Mouse (Mus musculus): ENCODE data around the gene Rogdi. TPM values are rescaled to one million over a fixed set of nuclear protein-coding genes. Genes with fewer than 3 reads are reported as not detected.

The Rogdi gene
- polyA plus RNA-seq, 1 experiment from 2014 or later: 101 TPM

DNA sequence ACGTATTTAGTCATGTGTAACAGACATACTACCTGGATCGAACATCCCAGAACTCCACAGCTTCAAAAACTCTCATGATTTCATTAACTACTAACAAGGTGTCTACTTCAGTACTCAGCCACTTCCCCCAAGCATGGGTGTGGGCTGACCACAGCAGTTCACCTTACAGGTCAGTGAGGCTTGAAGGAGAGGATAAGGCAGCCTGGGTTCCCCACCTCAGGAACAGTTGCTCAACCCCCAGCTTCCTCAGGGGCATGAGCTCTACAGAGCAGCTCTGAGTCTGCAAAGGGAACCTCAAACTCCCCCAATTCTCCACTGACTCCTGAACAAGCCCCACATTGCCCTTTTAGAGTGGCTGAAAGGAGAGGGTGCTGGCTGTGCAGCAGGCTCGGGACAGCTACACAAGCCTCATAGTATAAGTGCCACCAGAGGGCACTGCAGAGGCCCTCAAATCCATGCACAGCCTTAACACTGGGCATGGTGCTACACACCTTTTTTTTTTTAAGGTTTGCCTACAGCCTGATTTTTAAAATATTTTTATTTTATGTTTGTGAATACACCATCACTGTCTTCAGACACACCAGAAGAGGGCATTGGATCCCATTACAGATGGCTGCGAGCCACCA, 33.5 kb downstream of the Rogdi start:
- no peaks in the 10 kb centered on the region for H3K4me1 ChIP-seq
- no peak overlapping the region for H3K9ac ChIP-seq
- no peak overlapping the region for H3K4me3 ChIP-seq (replicated peaks)
- no peak overlapping the region for H3K4me2 ChIP-seq
- no peak overlapping the region for H3K27ac ChIP-seq
- WGBS: 75% methylated on average over 4 of the region's 4 CpGs
- H3K27me3 ChIP-seq: no peaks in the 10 kb centered on the region
- no peaks in the 10 kb centered on the region for H3K36me3 ChIP-seq
- no peaks in the 10 kb centered on the region for H3K9me3 ChIP-seq (replicated peaks)
- peak; percentile 75 for ATAC-seq (replicated peaks; ENCODE audit: low FRiP score)

DNA sequence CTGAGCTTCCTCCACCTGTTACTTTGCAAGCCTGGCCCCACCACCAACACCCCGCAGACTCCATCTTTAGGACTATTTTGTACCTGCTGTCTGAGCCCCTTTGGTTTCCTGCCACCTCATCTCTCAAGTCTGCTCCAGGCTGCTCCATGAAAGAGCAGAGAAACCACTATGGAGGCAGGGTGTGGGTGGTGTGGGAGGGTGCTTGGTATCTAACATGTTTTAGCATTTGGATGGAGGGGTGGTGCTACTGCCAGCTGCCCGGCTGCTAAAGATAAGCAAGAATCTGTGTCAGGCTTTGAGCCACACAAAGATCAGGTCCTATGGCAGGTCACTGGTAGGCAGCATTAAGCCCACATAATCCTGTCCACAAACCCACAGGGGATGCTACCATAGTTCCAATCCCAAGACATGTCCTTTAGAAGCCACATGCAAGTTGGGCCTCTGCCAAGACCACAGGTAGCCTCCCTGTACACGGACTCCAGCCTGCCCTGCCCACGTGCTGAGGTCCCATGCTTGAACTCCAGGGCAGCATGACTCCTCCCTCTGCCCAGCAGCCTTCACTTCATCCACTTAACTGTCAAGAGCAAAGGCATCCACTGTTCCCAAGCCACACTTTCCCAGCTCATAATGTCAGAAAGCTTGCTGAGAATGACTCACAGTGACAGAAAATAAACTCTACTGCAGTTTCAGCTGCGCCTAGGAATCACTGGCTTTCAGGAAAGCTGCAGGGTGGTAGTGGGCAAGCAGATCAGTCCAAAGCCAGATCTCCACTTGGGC, 34.9 kb downstream of the Rogdi start:
- no peaks in the 10 kb centered on the region for H3K4me1 ChIP-seq
- H3K27ac ChIP-seq: no peak overlapping the region
- WGBS: 60% methylated on average over 5 of the region's 5 CpGs
- H3K4me2 ChIP-seq: no peak overlapping the region
- no peaks in the 10 kb centered on the region for H3K36me3 ChIP-seq
- H3K27me3 ChIP-seq: no peaks in the 10 kb centered on the region
- no peak overlapping the region for H3K9ac ChIP-seq
- ATAC-seq (replicated peaks; ENCODE audit: low FRiP score): no peak
- H3K4me3 ChIP-seq (replicated peaks): no peak overlapping the region
- no peaks in the 10 kb centered on the region for H3K9me3 ChIP-seq (replicated peaks)

GRCm38 (mm10) chr16:4976180-4976579, 37.2 kb downstream of the Rogdi start:
- ATAC-seq (replicated peaks; ENCODE audit: low FRiP score): no peak
- Histone ChIP-seq H3K9ac (no peak overlapping the region), H3K9me3 (replicated peaks) (no peaks in the 10 kb centered on the region), H3K27me3 (no peaks in the 10 kb centered on the region), H3K4me1 (no peaks in the 10 kb centered on the region), H3K4me2 (no peak overlapping the region), H3K4me3 (replicated peaks) (no peak overlapping the region), H3K27ac (no peak overlapping the region), H3K36me3 (no peaks in the 10 kb centered on the region)
- WGBS: 68% methylated on average over 2 of the region's 2 CpGs

GRCm38 (mm10) chr16:4974521-4974920, 38.8 kb downstream of the Rogdi start:
- Histone ChIP-seq H3K4me2 (no peak overlapping the region), H3K9ac (no peak overlapping the region), H3K4me3 (replicated peaks) (no peak overlapping the region), H3K27me3 (no peaks in the 10 kb centered on the region), H3K27ac (no peak overlapping the region), H3K4me1 (no peaks in the 10 kb centered on the region), H3K36me3 (no peaks in the 10 kb centered on the region), H3K9me3 (replicated peaks) (no peaks in the 10 kb centered on the region)
- WGBS: 91% methylated on average over 5 of the region's 5 CpGs
- no peak for ATAC-seq (replicated peaks; ENCODE audit: low FRiP score)

GRCm38 (mm10) chr16:4971626-4972025, 41.7 kb downstream of the Rogdi start:
- H3K27ac ChIP-seq: no peak overlapping the region
- H3K36me3 ChIP-seq: no peaks in the 10 kb centered on the region
- no peaks in the 10 kb centered on the region for H3K4me1 ChIP-seq
- no peaks in the 10 kb centered on the region for H3K9me3 ChIP-seq (replicated peaks)
- H3K27me3 ChIP-seq: no peaks in the 10 kb centered on the region
- no peak overlapping the region for H3K4me3 ChIP-seq (replicated peaks)
- H3K9ac ChIP-seq: no peak overlapping the region
- ATAC-seq (replicated peaks; ENCODE audit: low FRiP score): no peak
- H3K4me2 ChIP-seq: no peak overlapping the region
- WGBS: 75% methylated on average over 4 of the region's 4 CpGs

GRCm38 (mm10) chr16:4969055-4969843, 44.1 kb downstream of the Rogdi start:
- no peaks in the 10 kb centered on the region for H3K36me3 ChIP-seq
- 80% methylated on average over 5 of the region's 5 CpGs for WGBS
- no peaks in the 10 kb centered on the region for H3K27me3 ChIP-seq
- H3K4me1 ChIP-seq: peaks cover 5% of the 10 kb centered on the region
- no peaks in the 10 kb centered on the region for H3K9me3 ChIP-seq (replicated peaks)
- H3K4me3 ChIP-seq (replicated peaks): no peak overlapping the region
- no peak for ATAC-seq (replicated peaks; ENCODE audit: low FRiP score)
- no peak overlapping the region for H3K4me2 ChIP-seq
- no peak overlapping the region for H3K27ac ChIP-seq
- no peak overlapping the region for H3K9ac ChIP-seq

DNA sequence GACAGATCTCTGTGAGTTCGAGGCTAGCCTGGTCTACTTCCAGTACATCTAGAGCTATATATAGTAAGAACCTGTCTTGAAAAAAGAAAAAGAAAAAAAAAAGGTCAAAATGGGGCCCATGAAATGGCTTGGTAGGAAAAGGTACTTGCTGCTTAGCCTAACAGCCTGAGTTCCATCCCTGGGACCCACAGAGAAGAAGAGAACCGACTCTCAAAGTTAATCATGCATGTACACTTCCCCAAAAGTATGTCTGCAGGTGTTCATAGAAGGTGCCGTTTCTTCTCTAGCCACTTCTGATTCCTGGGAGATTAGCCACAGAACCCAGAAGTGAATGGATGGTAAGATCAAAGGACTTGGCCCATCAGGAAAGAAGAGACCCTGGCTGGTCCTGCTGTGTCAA, 44.9 kb downstream of the Rogdi start:
- Histone ChIP-seq H3K4me1 (peaks cover 6% of the 10 kb centered on the region), H3K9ac (no peak overlapping the region), H3K4me2 (no peak overlapping the region), H3K36me3 (no peaks in the 10 kb centered on the region), H3K27ac (no peak overlapping the region), H3K4me3 (replicated peaks) (no peak overlapping the region), H3K27me3 (no peaks in the 10 kb centered on the region), H3K9me3 (replicated peaks) (no peaks in the 10 kb centered on the region)
- no peak for ATAC-seq (replicated peaks; ENCODE audit: low FRiP score)
- WGBS: 78% methylated on average over 3 of the region's 3 CpGs

GRCm38 (mm10) chr16:4965392-4966129, 47.8 kb downstream of the Rogdi start:
- peak overlapping the region; percentile 83; the same call in 1 of the 2 replicates for H3K4me3 ChIP-seq (replicated peaks)

DNA sequence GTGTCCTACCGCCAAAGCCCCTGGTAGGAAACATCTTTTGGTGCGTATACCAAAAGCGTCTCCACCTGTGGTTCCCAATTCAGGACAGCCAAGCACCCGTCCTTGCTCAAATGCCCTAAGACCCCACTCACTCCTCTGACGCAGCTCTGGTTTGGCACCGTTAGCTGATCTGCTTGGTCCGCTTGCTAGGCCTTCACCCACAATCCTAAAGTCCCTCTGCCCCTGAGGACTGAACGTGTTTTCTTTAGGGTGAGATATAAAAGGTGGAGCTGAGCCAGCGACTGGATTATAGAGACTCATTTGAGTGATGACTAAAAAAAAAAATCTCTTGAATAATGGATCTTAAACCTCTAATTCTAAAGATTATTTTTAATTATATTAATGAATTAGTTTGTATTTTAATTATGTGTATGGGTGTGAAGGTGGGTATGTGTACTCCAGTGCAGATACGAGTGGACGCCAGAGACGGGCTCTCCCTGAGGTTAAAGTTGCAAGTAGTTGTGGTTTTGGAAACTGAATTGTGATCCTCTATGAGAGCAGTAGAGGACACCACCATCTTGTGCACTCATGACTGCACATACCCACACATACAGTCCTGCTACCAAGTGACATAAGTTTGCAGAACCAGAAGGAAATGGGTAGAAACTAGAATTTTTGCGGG, 48.5 kb downstream of the Rogdi start:
- peak overlapping the region; percentile 83 for H3K4me3 ChIP-seq (replicated peaks)
- H3K36me3 ChIP-seq: peaks cover 6% of the 10 kb centered on the region
- H3K9me3 ChIP-seq (replicated peaks): no peaks in the 10 kb centered on the region
- peak; percentile 6; the same call in 1 of the 2 replicates for ATAC-seq (replicated peaks; ENCODE audit: low FRiP score)
- peak overlapping the region; percentile 78 for H3K27ac ChIP-seq
- H3K9ac ChIP-seq: peak overlapping the region; percentile 77
- H3K4me2 ChIP-seq: peak overlapping the region; percentile 72
- H3K27me3 ChIP-seq: no peaks in the 10 kb centered on the region
- H3K4me1 ChIP-seq: peaks cover 19% of the 10 kb centered on the region
- 19% methylated on average over 13 of the region's 13 CpGs for WGBS

More at GRCm38 (mm10) chr16:4965392-4966129, 47.8 kb downstream of the Rogdi start:
- WGBS: 87% methylated on average over 8 of the region's 8 CpGs
- Histone ChIP-seq H3K4me1 (peaks cover 19% of the 10 kb centered on the region), H3K36me3 (no peaks in the 10 kb centered on the region), H3K4me2 (peak overlapping the region; percentile 72), H3K9me3 (replicated peaks) (no peaks in the 10 kb centered on the region), H3K27me3 (no peaks in the 10 kb centered on the region), H3K27ac (no peak overlapping the region), H3K9ac (0 out of 2 replicates have a peak overlapping the region, but pooled peaks have one; percentile 77)
- ATAC-seq (replicated peaks; ENCODE audit: low FRiP score): no peak

DNA sequence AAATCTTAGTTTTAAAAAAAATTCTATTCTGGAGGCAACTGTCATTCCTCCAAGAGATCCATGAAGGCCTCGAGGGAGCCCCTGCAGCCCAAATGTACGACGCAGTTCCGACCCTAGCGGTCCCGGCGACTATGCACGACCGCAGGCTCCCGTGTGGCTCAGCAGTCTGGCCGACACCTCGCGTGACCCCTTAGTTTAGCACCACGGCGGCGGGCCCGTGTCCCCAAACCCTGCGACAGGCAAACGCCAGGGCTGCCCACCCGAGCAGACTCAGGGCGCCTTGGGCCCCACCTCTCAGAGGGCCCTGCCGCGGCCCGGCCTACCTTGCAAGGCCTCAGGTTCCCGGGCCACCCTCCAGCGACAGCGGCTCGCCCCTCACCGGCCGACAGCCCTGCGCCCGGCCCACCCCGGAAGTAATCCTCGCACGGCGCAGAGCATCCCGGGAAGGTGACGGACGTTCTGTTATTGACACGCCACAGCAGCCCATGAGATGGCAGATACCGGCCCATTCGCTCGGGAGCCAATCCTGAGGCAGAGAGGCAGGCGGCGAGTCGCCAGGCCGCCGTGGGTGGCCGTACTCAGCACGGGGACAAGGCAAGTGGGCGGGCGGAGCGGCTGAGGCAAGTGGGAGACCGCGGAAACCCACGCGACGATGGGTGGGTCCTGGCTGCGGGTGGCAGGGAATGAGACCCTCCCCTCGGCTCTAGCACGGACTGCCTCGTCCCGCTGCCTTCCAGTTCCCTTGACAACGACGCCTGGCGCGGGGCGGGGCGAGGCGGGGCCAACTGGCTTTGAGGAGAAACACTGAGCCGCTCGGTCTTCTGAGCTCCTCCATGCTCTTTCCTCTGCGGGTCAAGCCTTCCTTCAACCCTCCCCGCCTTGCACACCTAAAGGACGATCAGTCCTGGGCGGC, 49.3 kb downstream of the Rogdi start, which contains the start of gene Anks3:
TSS of gene Anks3 (minus strand) at position 409 of the 913 bp plus-strand sequence.
- Histone ChIP-seq H3K27me3 (no peaks in the 10 kb centered on the region), H3K9me3 (replicated peaks) (no peaks in the 10 kb centered on the region), H3K36me3 (peaks cover 14% of the 10 kb centered on the region), H3K9ac (peak within 1 kb of the TSS; percentile 77), H3K27ac (peak within 1 kb of the TSS; percentile 78), H3K4me1 (peaks cover 19% of the 10 kb centered on the region), H3K4me2 (peak within 1 kb of the TSS; percentile 72), H3K4me3 (replicated peaks) (peak within 1 kb of the TSS; percentile 83)
- under 1% methylated on average over 71 of the region's 76 CpGs for WGBS
- peak; percentile 99 for ATAC-seq (replicated peaks; ENCODE audit: low FRiP score)
